Mouse (Mus musculus) bone marrow, adult 2 months (tissue): ENCODE data around the gene Tspan9.

ENCODE experiments used
- CTCF ChIP-seq: fragments of 200-500 bp; IDR thresholded peaks from 2 replicates; pipeline ENCODE4 v1.5.1; 2011; ENCODE audit warnings: low read length, control low read depth; ENCODE audit not compliant: control insufficient read depth, insufficient read depth
- POLR2A ChIP-seq: fragments of 200-500 bp; IDR thresholded peaks from 2 replicates; pipeline ENCODE4 v1.6.1; 2011; ENCODE audit warnings: low read depth, mild to moderate bottlenecking, control low read depth, low read length, borderline replicate concordance; ENCODE audit not compliant: control insufficient read depth

DNA sequence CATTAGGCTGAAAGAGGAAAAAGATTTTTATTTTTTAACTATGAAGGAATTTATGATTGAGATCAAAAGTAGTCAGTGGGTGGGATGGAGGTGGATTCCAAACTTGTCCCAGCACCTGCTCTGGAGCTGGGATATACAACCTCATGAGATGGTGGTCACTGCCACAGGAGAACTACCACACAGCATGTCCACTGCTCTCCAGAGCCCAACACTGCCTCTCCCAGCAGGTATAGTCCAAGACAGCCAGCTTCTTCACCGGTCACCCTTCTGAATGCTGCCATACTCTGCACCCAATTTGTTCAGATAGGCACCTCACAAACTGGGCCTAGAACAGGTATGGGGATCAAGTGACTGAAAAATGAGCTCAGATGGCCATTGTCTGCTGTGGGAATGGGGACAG, 36.3 kb upstream of the Tspan9 start:
- TF ChIP-seq CTCF (no peak), POLR2A (no peak)
